Mouse (Mus musculus) heart, postnatal 10 days (tissue): ENCODE data around the gene Ncoa1. TPM values are rescaled to one million over a fixed set of nuclear protein-coding genes. Genes with fewer than 3 reads are reported as not detected.
"Not testable (repeated sequence)": the region's sequence is repeated elsewhere in the genome, so short reads cannot be mapped to it uniquely, and the experiment has no call there.

Experiments
- DNase-seq, 2 experiments: peaks; one replicate each; pipeline ENCODE4 v3.0.0; 2021
- intact Hi-C: fragments of 180-260 bp; cut with DNase I; formaldehyde crosslinking; loops from one replicate; pipeline ENCODE4 v1.15.1; 2025
- total RNA-seq, 2 experiments: library from RNA; stranded (reverse); gene quantifications; 2 replicates each; pipeline ENCODE4 v1.2.3; 2021

Ncoa1 gene
- total RNA-seq, 2 experiments from 2014 or later = 36.7 to 37.0 TPM

DNA sequence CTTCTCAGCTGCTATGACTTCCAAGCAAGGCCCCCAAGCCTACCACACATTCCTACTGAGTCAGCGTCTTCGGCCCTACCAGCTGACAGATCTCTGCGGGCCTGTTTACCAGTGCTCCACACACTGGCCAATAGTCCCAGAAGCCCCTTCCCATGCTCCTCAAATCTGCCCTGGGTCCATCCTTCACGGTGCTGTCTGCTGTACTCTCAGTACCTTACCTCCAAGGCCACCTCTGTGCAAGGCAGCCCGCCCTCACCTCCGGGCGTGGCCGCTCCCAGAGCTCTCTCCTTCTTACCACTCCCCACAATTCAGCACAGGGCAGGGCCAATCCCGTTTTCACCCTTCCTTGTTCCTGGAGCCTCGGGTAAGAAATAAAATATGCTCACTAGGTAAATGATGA lies 231.2 kb downstream of the Ncoa1 start:
- no peak for DNase-seq
- intact Hi-C loops = no loop called here

DNA sequence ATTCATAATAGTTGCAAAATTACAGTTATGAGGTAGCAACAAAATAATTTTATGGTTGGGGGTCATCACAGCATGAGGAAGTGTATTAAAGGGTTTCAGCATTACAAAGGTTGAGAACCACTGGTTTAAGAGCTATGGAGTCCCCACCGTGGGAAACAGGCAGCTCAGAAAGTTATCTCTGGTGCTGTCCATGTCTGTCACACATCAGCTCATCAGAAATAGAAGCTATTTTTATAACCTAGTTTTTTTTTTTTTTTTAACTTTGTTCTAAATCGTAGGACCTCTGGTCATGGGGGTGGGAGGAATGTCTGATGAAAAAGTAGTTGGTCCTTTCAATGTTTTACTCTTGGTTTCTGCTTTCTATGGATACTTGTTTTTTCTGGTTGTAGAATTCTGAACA lies 233.2 kb downstream of the Ncoa1 start:
- no peak for DNase-seq
- intact Hi-C loops = no loop called here

DNA sequence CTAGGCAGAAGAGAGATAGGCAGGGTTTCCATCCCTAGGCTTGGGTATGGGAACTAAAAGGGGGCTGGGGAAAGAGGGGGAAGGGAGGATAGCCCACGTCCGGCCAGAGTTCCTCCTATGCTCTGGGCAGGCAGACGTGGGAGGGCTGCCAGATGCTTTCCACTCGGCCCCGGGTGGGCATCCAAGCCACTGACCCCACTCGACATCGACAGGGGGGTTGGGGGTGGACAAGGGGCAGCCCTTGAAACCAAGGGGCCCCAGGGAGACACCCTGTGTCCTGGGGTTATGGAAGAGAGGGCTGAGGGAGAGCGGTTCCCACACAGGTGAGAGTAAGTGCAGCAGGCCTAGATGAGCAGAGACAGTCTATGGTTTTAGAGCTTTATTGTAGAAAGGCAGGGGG lies 236.7 kb downstream of the Ncoa1 start:
- intact Hi-C loops = not testable (repeated sequence)

DNA sequence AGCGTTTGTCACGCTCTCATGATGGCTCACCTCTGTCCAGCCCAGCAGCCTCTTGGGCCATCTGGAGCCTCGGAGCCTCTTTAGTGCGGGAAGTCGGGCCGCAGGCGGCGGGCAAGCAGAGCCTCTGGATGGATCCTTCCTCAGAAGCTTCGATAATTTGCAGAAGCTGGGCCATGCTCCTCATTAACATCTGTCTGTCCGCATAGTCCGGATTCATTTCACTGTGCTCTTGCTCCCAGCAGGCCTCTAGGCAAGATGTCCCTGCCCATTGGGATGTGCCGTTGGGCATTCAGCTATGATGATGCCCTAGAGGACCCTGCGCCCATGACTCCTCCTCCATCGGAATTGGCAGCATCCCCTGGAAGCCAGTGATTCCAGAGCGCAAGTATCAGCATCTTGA lies 239.5 kb downstream of the Ncoa1 start:
- no peak for DNase-seq
- intact Hi-C loops = loop anchor here (10.0 kb wide), 1 partner anchor 307 kb away; no protein-coding TSS in a partner anchor

More for the DNA sequence above, 236.7 kb downstream of the Ncoa1 start:
- not testable (repeated sequence) for DNase-seq

DNA sequence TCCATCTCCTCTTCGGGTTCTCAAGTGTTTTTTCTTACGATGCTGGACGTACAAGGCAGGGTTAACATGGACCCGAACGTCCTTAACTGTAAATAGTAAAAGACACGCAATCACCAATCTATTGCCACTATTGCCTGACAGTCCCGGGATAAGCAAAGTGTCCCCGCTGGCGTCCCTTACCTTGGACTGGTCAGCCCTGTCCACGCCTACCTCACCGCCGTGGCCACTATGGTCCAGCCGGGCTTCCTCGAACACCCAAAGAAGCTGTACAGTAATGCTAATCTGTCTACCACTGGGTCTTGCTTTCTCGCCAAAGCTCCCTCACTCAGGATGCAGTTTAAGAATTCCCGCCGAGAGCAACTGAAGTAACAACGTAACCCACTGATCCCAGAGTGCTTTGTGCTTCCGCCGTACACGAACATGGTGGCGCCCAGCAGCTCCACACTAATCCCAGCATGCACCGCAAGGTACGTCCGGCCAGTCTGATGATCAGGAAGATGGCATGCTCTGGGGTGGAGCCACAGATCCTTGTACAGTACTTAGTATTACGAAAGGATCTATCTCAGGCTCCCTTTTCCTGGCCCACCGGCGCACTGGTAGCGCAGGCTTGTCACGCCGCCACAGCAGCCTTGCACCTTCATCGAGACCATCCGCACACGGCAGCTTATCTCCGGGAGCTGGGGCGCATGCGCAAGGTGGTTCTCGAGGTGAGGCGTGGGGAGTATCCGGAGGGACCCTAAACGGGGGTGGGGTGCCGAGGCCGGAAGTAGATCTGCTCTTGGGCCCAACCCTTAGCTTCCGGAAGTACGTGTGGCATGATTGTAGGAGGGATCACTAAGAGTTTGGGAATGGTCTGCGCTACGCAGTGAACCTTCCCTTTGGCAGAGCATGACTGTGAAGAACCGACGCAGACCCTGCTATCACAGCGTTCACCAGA lies 243.1 kb downstream of the Ncoa1 start, which contains the start of the genes Ptrhd1 and Cenpo:
TSS of gene Ptrhd1 (plus strand) at position 456 of the 937 bp plus-strand sequence.
TSS of gene Cenpo (minus strand) at position 723 of the 937 bp plus-strand sequence.
- peak; percentile 98 to 99 for DNase-seq
- intact Hi-C loops = loop anchor here (2.0 to 10.0 kb wide), 2 partner anchors 243 to 311 kb away; partner anchors contain the start of gene Ncoa1

DNA sequence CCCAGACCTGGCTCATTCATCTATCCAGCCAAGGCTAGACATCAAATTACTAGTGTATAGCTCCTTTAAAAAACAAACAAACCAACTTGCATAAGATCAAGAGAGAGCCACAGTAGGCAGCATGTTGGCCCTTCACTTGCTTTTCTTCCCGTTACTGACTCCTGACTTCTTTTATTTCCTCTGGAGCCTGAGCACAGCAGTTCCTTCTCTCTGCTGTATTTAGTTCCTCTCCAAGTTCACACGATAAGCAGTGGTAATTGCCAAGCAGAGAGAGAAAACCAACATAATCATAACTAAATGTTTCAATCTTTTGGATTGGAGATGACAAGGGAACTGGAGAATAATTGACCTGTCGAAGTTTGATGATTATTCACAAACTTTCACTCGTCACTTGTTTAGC lies 244.2 kb downstream of the Ncoa1 start:
- intact Hi-C loops = loop anchor here (2.0 to 10.0 kb wide), 2 partner anchors 244 to 312 kb away; partner anchors contain the start of gene Ncoa1
- no peak for DNase-seq

DNA sequence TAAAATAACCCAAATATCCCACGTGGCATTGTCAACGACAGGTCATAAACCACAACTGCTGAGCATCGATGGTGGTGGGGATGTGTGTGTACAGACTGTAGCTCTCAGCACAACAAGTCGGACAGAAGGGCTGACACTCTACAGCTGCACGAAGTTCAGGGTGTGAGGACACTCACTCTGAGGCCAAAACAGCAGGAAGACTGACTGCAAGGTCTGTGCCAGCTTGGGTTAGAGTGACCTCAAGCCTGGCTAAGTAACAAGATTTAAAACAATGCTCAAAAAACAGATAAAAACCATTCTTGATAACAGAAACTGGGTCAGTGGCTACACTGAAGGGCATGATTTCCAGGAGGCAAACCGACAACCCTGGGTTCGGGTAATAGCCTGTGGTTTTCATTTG lies 246.8 kb downstream of the Ncoa1 start:
- intact Hi-C loops = loop anchor here (10.0 kb wide), 1 partner anchor 315 kb away; no protein-coding TSS in a partner anchor
- no peak for DNase-seq

DNA sequence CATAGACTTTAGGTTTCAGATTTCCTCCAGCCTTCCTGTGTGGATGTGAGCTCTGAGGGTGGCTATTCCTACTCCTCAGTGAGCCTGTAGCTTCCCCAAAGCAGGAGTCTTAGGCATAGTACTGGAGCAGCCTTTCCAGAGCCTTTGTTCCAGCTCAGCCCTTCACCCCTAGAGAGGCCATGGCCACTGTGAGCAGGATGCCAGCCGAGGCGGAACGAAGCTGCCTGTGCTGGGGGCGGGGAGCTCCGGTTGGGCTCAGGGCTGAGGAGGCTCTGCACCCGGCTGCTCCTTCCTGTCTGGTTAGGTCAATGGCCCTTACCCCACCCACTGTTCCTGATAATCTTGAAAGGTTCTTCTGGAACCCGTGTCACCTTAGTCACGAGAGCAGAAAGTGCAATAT lies 264.1 kb downstream of the Ncoa1 start:
- DNase-seq = no peak
- intact Hi-C loops = no loop called here

DNA sequence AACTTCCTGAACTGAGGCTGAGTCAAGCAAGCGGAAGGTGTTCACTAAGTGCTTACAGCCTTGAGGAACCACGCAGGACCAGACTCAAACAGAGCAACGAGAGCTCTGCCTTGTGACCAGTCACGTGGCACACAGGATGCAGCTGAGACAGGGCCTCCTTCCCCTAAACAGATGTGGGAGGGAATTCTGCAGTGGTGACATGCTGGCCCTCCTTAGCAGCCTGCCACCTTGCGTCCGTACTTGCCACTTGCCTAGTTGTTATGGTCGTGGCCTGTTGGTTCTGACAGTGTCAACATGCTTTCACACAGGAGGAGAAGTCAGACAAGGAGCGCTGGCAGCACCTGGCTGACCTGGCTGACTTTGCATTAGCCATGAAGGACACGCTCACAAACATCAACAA lies 265.8 kb downstream of the Ncoa1 start:
- DNase-seq = no peak
- intact Hi-C loops = no loop called here

DNA sequence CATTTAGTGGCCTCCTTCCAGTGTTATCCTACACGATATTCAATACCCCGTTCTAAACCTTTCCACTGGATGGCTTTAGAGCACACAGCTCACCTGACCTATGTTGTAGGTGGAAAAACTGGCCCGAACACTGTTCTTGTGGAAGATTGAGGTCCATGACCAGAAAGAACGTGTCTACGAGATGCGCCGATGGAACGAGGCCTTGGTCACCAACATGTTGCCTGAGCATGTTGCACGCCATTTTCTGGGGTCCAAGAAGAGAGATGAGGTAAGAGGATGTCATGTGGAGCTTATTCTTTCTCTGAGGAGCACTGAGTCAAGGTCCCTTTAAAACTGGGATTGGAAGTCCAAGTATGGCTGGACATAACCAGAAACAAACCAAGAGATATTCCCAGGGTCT lies 267.8 kb downstream of the Ncoa1 start:
- no peak for DNase-seq
- intact Hi-C loops = loop anchor here (5.0 kb wide), 1 partner anchor 282 kb away; no protein-coding TSS in a partner anchor

DNA sequence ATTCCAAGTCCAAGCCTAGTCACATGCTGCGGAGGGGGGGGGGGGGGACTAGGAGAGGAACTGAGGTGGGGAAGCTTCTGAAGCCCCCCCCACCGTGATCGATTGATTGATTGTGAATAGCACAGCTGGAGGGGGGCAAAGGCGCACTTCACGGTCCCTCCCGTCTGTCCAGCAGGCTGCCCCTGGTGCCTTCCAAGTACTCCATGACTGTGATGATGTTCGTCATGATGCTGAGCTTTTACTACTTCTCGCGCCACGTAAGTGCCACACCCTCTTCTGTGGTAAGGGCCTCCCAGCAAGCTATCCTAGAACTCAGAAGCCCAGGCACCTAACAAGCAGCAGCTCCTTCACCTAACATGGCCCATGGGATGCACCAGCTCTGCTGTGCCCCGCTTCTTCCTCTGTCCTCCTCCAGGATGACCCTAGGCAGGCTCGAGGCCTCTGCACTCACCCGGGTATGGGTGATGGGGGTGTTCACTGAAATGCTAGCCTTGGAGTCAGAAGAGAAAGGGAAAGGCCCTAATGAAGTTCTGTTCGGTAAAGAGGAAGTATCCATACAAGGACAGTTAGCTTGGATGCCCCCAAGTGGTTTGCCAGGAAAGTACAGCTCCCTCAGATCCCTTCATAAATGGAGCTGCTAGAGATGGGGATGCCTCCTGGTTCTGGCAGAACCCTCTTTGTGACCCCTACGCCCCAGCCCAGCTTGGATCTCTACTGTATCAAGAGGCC lies 268.4 kb downstream of the Ncoa1 start:
- peak; percentile 71 to 79 for DNase-seq

DNA sequence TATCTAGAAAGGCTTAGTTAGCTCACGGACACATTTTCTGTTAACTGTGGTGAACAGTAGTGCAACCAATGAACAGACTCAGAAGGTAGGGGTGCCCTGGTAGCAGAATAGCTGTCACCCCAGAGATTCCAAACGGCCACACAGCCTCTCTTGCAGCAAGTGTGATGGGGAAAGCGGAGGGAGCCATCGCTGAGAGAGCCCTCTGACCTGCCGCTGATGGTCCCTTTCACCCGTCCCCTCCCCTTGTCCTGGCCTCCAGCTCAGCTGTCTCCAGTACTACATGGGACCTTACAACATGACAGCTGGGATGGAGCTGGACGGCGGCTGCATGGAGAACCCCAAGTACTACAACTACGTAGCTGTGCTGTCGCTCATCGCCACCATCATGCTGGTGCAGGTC lies 270.9 kb downstream of the Ncoa1 start:
- intact Hi-C loops = loop anchor here (5.0 kb wide), 1 partner anchor 279 kb away; no protein-coding TSS in a partner anchor
- DNase-seq = no peak

More for the DNA sequence above, 268.4 kb downstream of the Ncoa1 start:
- intact Hi-C loops = loop anchor here (1.0 to 5.0 kb wide), 2 partner anchors 101 to 281 kb away; no protein-coding TSS in a partner anchor

DNA sequence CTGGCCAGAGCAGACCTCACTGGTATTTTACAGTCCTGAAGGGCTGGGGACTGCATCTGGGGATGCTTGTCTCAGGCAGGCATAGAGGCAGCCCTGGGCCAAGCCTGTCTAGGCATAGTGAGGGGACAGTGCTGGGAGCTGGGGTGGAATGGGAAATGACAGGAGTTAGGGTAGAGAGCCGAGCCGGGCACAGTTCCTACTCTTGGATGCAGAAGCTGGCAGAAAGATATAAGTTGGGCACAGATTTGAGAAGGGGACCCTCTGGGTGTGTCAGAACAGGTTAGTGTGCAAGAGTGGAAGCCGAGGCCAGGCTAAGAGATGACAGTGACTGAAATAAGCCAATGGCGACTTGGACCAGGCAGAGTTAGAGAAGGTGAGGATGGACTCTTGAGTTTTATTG lies 274.8 kb downstream of the Ncoa1 start:
- intact Hi-C loops = no loop called here
- DNase-seq = no peak

DNA sequence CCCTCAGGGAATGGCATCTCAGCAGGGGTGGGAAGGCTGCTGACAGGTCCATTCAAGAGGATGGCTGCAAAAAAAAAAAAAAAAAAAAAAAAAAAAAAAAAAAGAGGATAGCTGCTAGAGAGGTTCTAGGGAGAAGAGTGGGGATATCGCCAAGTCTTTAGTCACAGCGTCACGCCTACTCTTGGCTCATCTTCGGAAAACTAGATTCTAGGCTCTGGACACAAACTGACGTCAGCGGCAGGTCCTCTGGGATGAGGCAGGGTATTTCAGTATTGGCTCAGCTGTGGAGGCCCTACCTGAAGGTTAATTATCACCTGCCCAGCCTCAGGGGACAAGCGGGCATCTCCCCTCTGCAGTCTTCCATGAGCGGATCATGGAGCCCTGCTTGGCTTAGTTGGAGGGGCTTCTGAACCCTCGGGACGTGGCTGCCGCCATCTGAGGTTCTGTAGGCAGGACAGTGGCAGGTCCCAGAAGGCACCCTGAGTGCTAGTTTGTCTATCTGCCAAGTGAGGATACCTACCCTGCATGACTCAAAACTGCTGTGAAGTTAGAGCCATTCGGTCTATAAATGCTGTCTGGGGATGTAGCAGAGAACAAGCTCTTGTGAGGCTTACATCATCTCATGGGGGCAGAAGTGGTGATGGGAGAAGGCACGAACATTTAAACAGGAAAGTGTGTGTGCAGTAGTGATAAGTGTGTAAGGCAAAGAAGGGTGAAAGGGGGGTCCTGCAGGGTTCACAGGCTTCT lies 275.4 kb downstream of the Ncoa1 start:
- DNase-seq = peak; percentile 75 to 76
- intact Hi-C loops = no loop called here

DNA sequence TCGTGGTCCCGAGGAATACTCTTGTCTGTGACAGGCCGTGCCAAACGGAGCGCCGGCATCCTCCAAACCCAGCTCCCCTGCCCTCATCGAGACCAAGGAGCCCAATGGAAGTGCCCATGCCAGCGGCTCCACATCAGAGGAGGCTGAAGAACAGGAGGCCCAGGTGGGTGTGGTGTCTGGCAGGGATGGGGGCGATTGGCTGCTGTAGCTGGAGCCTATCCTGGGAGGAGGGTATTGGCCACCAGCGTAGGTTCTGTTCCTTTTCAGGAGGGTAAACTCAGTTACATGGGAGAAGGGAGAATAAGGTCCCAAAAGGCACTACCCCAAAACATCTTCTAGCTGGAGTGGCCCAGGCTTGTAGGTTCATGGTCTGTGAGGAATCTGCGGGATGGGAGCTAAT lies 277.7 kb downstream of the Ncoa1 start:
- no peak for DNase-seq
- intact Hi-C loops = no loop called here

DNA sequence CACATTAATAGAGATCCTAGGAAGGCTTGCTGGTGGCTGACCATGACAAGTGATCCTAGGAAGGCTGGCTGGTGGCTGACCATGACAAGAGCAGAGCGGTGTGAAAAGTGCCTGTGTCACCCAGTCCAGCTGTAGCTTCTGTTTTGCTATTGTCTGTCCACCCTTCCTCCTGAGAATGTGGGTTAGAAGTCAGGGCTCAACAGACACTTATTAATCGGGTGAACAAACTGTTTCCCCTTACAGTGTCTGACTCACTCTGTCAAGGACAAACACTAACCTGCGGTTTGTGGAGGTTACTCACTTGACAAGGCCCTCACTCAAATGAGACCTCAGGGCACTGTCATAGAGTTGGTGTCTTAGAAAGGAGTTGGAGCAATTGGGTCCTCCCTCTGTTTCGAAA lies 278.3 kb downstream of the Ncoa1 start:
- DNase-seq = no peak
- intact Hi-C loops = no loop called here
